Mouse (Mus musculus): ENCODE measurements at regions not wholly inside any gene's neighbourhood (a gene's known extent, or its start where the extent isn't known, plus 50 kb on each side); places are given as distances from the start of the nearest gene placed in this dataset.

DNA sequence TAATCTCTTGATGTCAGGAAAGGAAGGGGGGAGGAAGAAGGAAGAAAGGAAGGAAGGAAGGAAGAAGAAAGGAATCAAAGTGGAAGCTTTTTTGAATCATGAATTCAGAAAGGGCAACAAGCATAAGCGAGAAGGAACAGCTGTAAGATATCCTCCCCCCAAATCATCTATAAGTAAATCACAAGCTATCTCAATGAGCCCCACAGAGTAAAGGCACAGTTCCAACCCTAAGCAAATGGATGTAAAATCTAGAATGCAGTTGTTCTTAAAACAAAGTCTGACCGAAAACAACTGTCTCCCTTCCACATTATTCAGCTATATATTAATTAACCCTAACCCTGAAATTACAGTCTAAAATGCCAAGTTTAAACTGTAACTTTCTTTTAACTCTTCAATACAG is 136.5 kb downstream of the Mat2b start:
- Histone ChIP-seq H3K4me2 (ENCODE audit: insufficient read depth, low read depth, poor library complexity, severe bottlenecking) (no peak overlapping the region), H3K4me1 (ENCODE audit: control insufficient read depth in 1 of 2, insufficient read depth in 2 of 2) (no peaks in the 10 kb centered on the region), H3K27ac (ENCODE audit: insufficient read depth, low read depth) (no peak overlapping the region), H3K9me3 (replicated peaks; ENCODE audit: low read length) (no peaks in the 10 kb centered on the region), H3K36me3 (replicated peaks in 1 of 2; ENCODE audit: control insufficient read depth in 1 of 2, insufficient read depth in 1 of 2, low read length in 1 of 2) (no peaks in the 10 kb centered on the region), H3K9ac (ENCODE audit: insufficient read depth, low read depth) (no peak overlapping the region), H3K79me2 (replicated peaks; ENCODE audit: control insufficient read depth, extremely low read depth, insufficient read depth, poor library complexity, severe bottlenecking) (no peaks in the 10 kb centered on the region), H3K4me3 (replicated peaks in 1 of 3; ENCODE audit: low read depth in 2 of 3, low read length in 2 of 3, poor library complexity in 1 of 3) (no peak overlapping the region), H3K27me3 (replicated peaks) (peaks cover 8% of the 10 kb centered on the region)
- dilution Hi-C loops (cut with MboI; ENCODE audit: extremely low pct_ligation_motif_present, extremely low pct_unique_long_range_greater_than_20kb, low sequenced_read_pairs) (no loop called here), in situ Hi-C loops (cut with MboI; ENCODE audit: low pct_ligation_motif_present, low pct_unique_long_range_greater_than_20kb, low sequenced_read_pairs) (no loop called here)
- DNase-seq (ENCODE audit: extremely low read depth), result no peak
- TF ChIP-seq MYC (IDR thresholded peaks at IDR 0.05; ENCODE audit: low read depth, low read length) (no peak), MXI1 (IDR thresholded peaks at IDR 0.05; ENCODE audit: low read depth, low read length) (no peak), ELF1 (IDR thresholded peaks at IDR 0.05; ENCODE audit: low read depth, low read length) (no peak), TBP (conservative IDR thresholded peaks at IDR 0.05; ENCODE audit: low read depth, low read length) (no peak), USF2 (conservative IDR thresholded peaks at IDR 0.05; ENCODE audit: low read depth, low read length) (no peak)

DNA sequence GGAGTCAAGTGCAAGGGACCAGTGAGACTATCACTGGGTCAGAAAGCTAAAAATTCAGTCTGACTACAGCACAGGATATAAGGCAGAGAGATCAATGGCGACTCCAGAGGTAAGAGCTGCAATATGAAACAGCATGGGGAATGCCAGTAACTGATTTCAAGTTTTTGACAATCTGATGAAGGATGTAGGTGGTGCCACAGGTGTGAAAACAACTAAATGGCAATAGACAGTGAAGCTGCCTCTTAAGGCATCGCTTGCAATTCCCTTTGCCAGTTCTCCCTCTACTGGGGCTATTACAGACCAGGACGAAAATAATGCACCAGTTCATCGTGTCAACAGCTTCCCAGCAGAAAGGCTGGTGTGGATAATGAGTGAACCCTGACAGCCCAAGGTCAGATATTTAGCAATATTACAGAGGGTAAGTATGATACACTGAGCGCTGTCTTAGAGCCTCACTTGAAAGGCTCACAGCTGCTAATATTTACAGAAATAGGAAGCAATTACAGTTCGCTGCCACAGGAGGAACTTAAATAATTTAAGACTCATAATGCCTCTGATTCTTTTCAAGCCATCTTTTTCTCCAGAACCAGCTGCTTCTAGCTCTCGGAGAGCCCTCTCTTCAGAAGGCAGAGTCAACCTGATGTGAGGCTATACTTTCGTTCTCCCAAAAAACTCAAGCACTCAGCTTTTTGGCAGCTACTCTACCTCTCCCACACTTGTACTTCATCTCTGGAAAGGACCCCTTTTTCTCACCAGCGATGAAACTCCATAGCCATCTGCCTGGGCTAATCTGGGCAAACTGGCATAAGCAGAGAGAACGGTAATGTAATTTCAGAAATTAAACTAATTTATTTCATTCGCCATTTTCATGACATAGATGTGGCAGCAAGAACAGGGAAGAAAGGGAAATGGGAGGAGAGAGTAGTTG is 139.9 kb downstream of the Mat2b start:
- TF ChIP-seq ETS1 (conservative IDR thresholded peaks at IDR 0.05; ENCODE audit: low read depth, low read length) (no peak), IRF4 (IDR thresholded peaks at IDR 0.05; ENCODE audit: low read depth, low read length) (no peak), KAT2A (IDR thresholded peaks at IDR 0.05; ENCODE audit: insufficient replicate concordance, low read length) (no peak), USF2 (conservative IDR thresholded peaks at IDR 0.05; ENCODE audit: low read depth, low read length) (no peak)
- dilution Hi-C loops (cut with MboI; ENCODE audit: extremely low pct_ligation_motif_present, extremely low pct_unique_long_range_greater_than_20kb, low sequenced_read_pairs) (no loop called here), in situ Hi-C loops (cut with MboI; ENCODE audit: low pct_ligation_motif_present, low pct_unique_long_range_greater_than_20kb, low sequenced_read_pairs) (no loop called here)

DNA sequence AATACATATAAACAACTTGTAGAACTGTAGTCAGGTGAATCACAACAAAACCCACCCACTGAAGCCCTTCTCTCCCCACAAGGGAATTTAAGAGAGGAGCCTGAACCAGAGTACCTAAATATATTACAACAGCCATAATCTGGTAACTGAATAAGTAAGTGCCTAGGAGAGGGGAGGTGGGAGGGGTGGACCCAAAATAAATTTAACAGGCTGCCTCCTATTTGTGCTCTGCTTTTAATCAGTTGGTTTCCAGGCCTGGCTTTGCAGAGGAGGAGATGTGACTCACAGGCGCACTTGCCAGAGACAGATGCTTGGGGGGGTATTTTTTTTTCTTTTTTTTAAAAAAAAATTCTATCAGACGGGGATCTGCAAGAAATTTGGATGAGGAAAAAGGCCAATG is 142.9 kb downstream of the Mat2b start:
- TF ChIP-seq RAD21 (IDR thresholded peaks at IDR 0.05; ENCODE audit: low read depth, low read length) (no peak), MYC (IDR thresholded peaks at IDR 0.05; ENCODE audit: low read depth, low read length) (no peak), ZC3H11A (IDR thresholded peaks at IDR 0.05; ENCODE audit: low read depth, low read length) (no peak), CTCF (conservative IDR thresholded peaks at IDR 0.05 in 1 of 2, IDR thresholded peaks at IDR 0.05 in 1 of 2; ENCODE audit: low read depth in 2 of 2, low read length in 2 of 2) (no peak), JUN (IDR thresholded peaks at IDR 0.05; ENCODE audit: insufficient read depth, low read depth, low read length) (no peak), MAX (IDR thresholded peaks at IDR 0.05; ENCODE audit: low read length) (no peak), PAX5 (IDR thresholded peaks at IDR 0.05; ENCODE audit: low read length) (no peak), NRF1 (IDR thresholded peaks at IDR 0.05; ENCODE audit: low read depth, low read length) (no peak), USF2 (conservative IDR thresholded peaks at IDR 0.05; ENCODE audit: low read depth, low read length) (no peak), EP300 (IDR thresholded peaks at IDR 0.05; ENCODE audit: low read length) (no peak), TBP (conservative IDR thresholded peaks at IDR 0.05; ENCODE audit: low read depth, low read length) (no peak), MXI1 (IDR thresholded peaks at IDR 0.05; ENCODE audit: low read depth, low read length) (no peak)
- peaks cover 6% of the 10 kb centered on the region for H3K27me3 ChIP-seq (replicated peaks)
- H3K4me2 ChIP-seq (ENCODE audit: insufficient read depth, low read depth, poor library complexity, severe bottlenecking), result no peak overlapping the region; the same call in 1 of the 2 replicates
- in situ Hi-C loops (cut with MboI; ENCODE audit: low pct_ligation_motif_present, low pct_unique_long_range_greater_than_20kb, low sequenced_read_pairs), result no loop called here
- dilution Hi-C loops (cut with MboI; ENCODE audit: extremely low pct_ligation_motif_present, extremely low pct_unique_long_range_greater_than_20kb, low sequenced_read_pairs), result no loop called here
- no peaks in the 10 kb centered on the region for H3K36me3 ChIP-seq (replicated peaks in 1 of 2; ENCODE audit: control insufficient read depth in 1 of 2, insufficient read depth in 1 of 2, low read length in 1 of 2)
- no peaks in the 10 kb centered on the region for H3K79me2 ChIP-seq (replicated peaks; ENCODE audit: control insufficient read depth, extremely low read depth, insufficient read depth, poor library complexity, severe bottlenecking)
- H3K4me1 ChIP-seq (ENCODE audit: control insufficient read depth in 1 of 2, insufficient read depth in 2 of 2), result no peaks in the 10 kb centered on the region
- no peak overlapping the region for H3K9ac ChIP-seq (ENCODE audit: insufficient read depth, low read depth)
- H3K4me3 ChIP-seq (replicated peaks in 1 of 3; ENCODE audit: low read depth in 2 of 3, low read length in 2 of 3, poor library complexity in 1 of 3), result no peak overlapping the region
- no peak for DNase-seq (ENCODE audit: extremely low read depth)
- H3K27ac ChIP-seq (ENCODE audit: insufficient read depth, low read depth), result no peak overlapping the region
- H3K9me3 ChIP-seq (replicated peaks; ENCODE audit: low read length), result no peaks in the 10 kb centered on the region

More for the DNA sequence above, 139.9 kb downstream of the Mat2b start:
- Histone ChIP-seq H3K79me2 (replicated peaks; ENCODE audit: control insufficient read depth, extremely low read depth, insufficient read depth, poor library complexity, severe bottlenecking) (no peaks in the 10 kb centered on the region), H3K4me1 (ENCODE audit: control insufficient read depth in 1 of 2, insufficient read depth in 2 of 2) (no peaks in the 10 kb centered on the region), H3K9me3 (replicated peaks; ENCODE audit: low read length) (no peaks in the 10 kb centered on the region), H3K27me3 (replicated peaks) (peaks cover 10% of the 10 kb centered on the region), H3K36me3 (replicated peaks in 1 of 2; ENCODE audit: control insufficient read depth in 1 of 2, insufficient read depth in 1 of 2, low read length in 1 of 2) (no peaks in the 10 kb centered on the region), H3K27ac (ENCODE audit: insufficient read depth, low read depth) (no peak overlapping the region), H3K9ac (ENCODE audit: insufficient read depth, low read depth) (no peak overlapping the region), H3K4me3 (replicated peaks in 1 of 3; ENCODE audit: low read depth in 2 of 3, low read length in 2 of 3, poor library complexity in 1 of 3) (no peak overlapping the region), H3K4me2 (ENCODE audit: insufficient read depth, low read depth, poor library complexity, severe bottlenecking) (no peak overlapping the region)
- no peak for DNase-seq (ENCODE audit: extremely low read depth)
